Mouse (Mus musculus): Measurements from ENCODE around the gene Tcf7l2. TPM values are rescaled to one million over a fixed set of nuclear protein-coding genes. Genes with fewer than 3 reads are reported as not detected.

The Tcf7l2 gene
- polyA plus RNA-seq, 1 experiment from 2014 or later, result 196 TPM

DNA sequence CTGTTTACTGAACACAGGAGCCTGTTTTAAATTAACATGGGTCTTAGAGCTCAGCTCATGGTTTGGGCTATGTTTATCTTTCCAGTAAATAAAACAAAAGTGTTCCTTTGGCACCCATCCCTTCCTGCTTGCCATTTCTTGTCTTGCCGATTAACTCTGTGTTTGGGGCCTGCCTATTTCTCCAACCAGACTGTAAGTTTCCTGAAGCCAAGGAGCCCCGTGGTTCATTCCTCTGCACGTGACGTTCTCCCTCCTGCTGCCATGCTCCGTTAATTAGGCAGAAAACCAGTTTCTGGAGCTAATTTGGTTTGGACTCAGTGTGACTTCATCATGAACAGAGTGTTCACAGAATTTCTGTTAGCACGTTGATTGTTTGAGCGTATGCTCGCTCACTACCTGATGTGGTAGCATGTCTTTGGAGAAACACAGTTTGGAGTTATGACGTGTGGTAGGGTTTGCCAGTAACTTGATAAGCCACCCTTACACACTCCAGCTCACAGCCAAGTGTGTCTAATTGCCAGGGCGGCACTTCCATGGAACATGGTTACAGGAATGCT lies 84.4 kb downstream of the Tcf7l2 start:
- Histone ChIP-seq H3K9me3 (replicated peaks; ENCODE audit: control insufficient read depth, low read length) (no peaks in the 10 kb centered on the region), H3K4me3 (ENCODE audit: low read depth, low read length) (no peak overlapping the region), H3K36me3 (ENCODE audit: control insufficient read depth, insufficient read depth, low read length) (no peaks in the 10 kb centered on the region), H3K9ac (ENCODE audit: low read length) (no peak overlapping the region), H3K4me1 (ENCODE audit: control insufficient read depth, insufficient read depth, low read length) (peaks cover 10% of the 10 kb centered on the region), H3K27ac (ENCODE audit: low read depth, low read length) (no peak overlapping the region), H3K4me2 (ENCODE audit: low read length) (no peak overlapping the region), H3K27me3 (replicated peaks; ENCODE audit: control insufficient read depth, insufficient read depth, low read length) (no peaks in the 10 kb centered on the region)
- peak; percentile 72 for DNase-seq (ENCODE audit: low spot score)
- WGBS, result 40% methylated on average over 10 of the region's 10 CpGs
- ATAC-seq, result peak; percentile 54

DNA sequence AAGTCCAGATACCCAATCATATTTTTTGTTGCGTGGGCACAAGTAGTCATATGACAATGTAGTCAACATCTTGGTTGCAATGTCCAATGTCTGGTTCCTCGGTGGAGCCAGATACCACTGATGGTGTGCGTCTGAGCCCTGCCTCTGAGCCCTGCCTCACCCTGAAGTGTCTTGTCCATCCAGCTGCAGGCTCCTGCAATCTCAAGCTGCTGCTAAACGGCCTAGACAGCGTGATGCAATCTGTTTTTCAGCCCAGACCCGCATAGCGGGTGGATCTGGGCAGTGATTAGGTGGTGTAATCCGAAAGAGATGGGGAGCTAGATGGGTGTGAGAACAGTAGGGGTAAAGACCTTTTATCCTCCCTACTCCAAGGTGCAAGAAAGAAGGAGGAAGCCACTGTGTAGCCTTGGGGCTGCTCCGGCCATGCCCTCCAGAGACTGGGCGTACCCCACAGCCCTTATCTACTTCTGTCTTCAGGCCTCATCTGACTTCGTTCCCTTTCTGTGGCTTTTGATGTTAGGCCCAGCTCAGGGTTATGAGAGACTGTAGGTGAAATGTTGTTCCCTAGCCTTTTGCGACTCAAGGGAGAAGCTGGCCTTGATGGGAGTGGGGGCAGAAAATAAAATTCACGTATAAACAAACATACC lies 86.1 kb downstream of the Tcf7l2 start:
- Histone ChIP-seq H3K4me2 (ENCODE audit: low read length) (no peak overlapping the region), H3K4me1 (ENCODE audit: control insufficient read depth, insufficient read depth, low read length) (peaks cover 10% of the 10 kb centered on the region), H3K9me3 (replicated peaks; ENCODE audit: control insufficient read depth, low read length) (no peaks in the 10 kb centered on the region), H3K9ac (ENCODE audit: low read length) (0 out of 2 replicates have a peak overlapping the region, but pooled peaks have one; percentile 22), H3K27ac (ENCODE audit: low read depth, low read length) (no peak overlapping the region), H3K36me3 (ENCODE audit: control insufficient read depth, insufficient read depth, low read length) (no peaks in the 10 kb centered on the region), H3K4me3 (ENCODE audit: low read depth, low read length) (no peak overlapping the region), H3K27me3 (replicated peaks; ENCODE audit: control insufficient read depth, insufficient read depth, low read length) (no peaks in the 10 kb centered on the region)
- 83% methylated on average over 13 of the region's 13 CpGs for WGBS
- ATAC-seq (no peak), DNase-seq (ENCODE audit: low spot score) (no peak)

DNA sequence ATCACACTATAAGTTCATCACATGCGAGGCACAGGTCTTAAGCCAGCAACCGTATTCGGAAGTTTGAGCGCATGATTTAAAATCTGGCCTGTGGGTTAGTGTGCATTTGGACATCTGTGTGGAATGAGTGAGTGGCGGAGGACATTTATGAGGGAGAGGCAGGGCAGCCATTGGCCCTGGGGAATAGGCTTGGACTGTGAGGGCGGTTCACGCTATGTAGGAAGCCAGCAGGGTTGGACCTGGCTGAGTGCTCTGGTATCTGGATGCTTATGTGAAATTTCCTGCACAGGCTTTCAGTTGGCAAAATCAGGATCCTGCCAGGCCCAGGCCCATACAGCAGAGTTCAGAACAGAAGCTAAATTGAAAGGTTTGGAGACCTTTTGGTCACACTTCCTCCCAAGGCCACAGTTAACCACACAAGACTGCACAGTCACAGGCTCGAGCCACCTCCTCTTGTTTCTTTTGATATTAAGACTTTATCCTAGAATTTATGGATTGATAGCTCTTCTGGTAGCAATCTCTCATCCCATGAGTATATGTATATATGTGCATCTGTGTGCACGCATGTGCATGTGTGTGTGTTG lies 89.4 kb downstream of the Tcf7l2 start:
- H3K27me3 ChIP-seq (replicated peaks; ENCODE audit: control insufficient read depth, insufficient read depth, low read length), result no peaks in the 10 kb centered on the region
- peaks cover 4% of the 10 kb centered on the region; the same call in 1 of the 2 replicates for H3K4me1 ChIP-seq (ENCODE audit: control insufficient read depth, insufficient read depth, low read length)
- no peak overlapping the region for H3K27ac ChIP-seq (ENCODE audit: low read depth, low read length)
- ATAC-seq (no peak), DNase-seq (ENCODE audit: low spot score) (no peak)
- no peak overlapping the region for H3K4me3 ChIP-seq (ENCODE audit: low read depth, low read length)
- no peaks in the 10 kb centered on the region for H3K36me3 ChIP-seq (ENCODE audit: control insufficient read depth, insufficient read depth, low read length)
- H3K4me2 ChIP-seq (ENCODE audit: low read length), result no peak overlapping the region
- H3K9me3 ChIP-seq (replicated peaks; ENCODE audit: control insufficient read depth, low read length), result no peaks in the 10 kb centered on the region
- WGBS, result 92% methylated on average over 9 of the region's 9 CpGs
- no peak overlapping the region for H3K9ac ChIP-seq (ENCODE audit: low read length)

DNA sequence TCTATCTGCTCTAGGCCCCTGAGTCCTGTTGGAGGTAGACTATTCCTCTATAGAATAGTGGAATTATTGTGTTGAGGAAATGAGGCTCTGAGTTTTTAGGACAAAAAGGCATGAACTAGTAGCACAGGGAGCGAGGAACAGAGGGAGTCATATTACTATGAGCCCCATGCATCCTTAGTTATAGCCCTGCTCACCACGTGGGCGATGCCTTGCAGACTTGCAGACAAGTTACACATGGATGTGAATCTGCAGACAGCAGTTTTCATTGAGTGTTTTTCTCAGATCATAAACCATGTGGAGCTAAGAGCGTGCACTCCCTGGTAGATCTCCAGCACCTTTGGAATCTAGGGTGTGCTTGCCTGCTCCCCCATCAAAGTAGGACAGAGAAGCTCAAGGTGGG lies 90.5 kb downstream of the Tcf7l2 start:
- no peak for ATAC-seq
- 92% methylated on average over 4 of the region's 4 CpGs for WGBS
- Histone ChIP-seq H3K36me3 (ENCODE audit: control insufficient read depth, insufficient read depth, low read length) (no peaks in the 10 kb centered on the region), H3K4me2 (ENCODE audit: low read length) (no peak overlapping the region), H3K27me3 (replicated peaks; ENCODE audit: control insufficient read depth, insufficient read depth, low read length) (no peaks in the 10 kb centered on the region), H3K9ac (ENCODE audit: low read length) (no peak overlapping the region), H3K4me1 (ENCODE audit: control insufficient read depth, insufficient read depth, low read length) (peaks cover 6% of the 10 kb centered on the region), H3K4me3 (ENCODE audit: low read depth, low read length) (no peak overlapping the region), H3K27ac (ENCODE audit: low read depth, low read length) (no peak overlapping the region), H3K9me3 (replicated peaks; ENCODE audit: control insufficient read depth, low read length) (no peaks in the 10 kb centered on the region)
- DNase-seq (ENCODE audit: low spot score), result no peak

DNA sequence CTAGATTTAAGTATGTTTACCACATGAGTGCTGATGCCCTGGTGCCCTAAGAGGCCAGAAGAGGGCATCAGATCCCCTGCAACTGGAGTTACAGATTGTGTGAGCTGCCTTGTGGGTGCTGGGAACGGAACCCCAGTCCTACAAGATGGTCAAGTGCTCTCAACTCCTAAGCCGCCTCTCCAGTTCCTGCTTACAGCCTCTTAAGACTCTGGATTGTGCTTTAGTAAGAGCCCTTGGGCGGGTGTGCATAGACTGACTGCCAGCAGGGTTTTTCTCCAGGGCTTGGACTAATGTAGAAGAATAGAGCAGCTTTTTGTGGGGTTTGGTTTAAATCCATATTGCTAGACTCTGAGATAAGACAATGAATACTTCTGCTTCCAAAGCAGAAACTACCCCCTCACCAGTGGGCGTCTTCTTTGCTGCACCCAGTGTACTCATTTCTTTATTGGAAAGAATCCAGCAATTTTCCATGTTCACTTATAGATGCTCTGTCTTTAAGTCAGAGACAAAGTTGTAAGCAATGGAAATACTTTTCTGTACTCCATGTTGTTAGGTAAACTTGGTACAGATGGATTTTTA lies 92.3 kb downstream of the Tcf7l2 start:
- peaks cover 16% of the 10 kb centered on the region for H3K4me1 ChIP-seq (ENCODE audit: control insufficient read depth, insufficient read depth, low read length)
- ATAC-seq, result no peak
- no peaks in the 10 kb centered on the region for H3K9me3 ChIP-seq (replicated peaks; ENCODE audit: control insufficient read depth, low read length)
- 91% methylated on average over 4 of the region's 4 CpGs for WGBS
- H3K27me3 ChIP-seq (replicated peaks; ENCODE audit: control insufficient read depth, insufficient read depth, low read length), result no peaks in the 10 kb centered on the region
- no peak overlapping the region for H3K27ac ChIP-seq (ENCODE audit: low read depth, low read length)
- no peak overlapping the region for H3K4me2 ChIP-seq (ENCODE audit: low read length)
- no peak overlapping the region for H3K4me3 ChIP-seq (ENCODE audit: low read depth, low read length)
- no peak overlapping the region for H3K9ac ChIP-seq (ENCODE audit: low read length)
- no peak for DNase-seq (ENCODE audit: low spot score)
- no peaks in the 10 kb centered on the region for H3K36me3 ChIP-seq (ENCODE audit: control insufficient read depth, insufficient read depth, low read length)

DNA sequence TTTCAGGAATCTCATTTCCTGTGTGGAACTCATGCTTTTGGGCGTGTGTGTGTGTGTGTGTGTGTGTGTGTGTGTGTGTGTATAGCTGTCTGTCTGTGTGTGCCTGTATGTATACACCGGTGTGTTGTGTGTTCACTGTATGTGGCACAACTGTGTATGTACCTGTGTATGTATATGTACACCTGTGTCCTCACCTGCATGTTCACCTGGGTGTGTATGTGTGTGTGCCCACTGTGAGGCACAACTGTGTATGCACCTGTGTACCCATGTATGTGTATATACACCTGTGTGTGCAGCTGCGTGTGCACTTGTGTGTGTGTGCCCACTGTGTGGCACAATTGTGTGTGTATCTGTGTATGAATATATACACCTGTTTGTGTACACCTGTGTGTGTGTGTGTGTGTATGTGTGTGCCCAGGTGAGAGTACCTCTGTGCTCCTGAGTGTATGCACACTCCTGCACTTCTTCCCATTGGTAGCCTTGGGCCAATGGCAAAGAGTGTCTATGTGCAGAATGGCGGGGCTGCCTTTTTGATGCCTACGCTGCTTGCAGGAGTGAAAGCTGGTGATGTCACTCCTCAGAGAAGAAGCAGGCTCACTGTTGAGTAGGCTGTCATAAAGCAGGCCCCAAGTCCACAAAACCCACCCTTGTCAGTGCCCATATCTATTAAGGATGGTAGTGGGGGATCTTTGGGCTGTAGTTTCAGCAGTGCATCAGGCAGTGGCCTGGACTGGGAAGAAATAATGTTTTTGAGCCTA lies 95.5 kb downstream of the Tcf7l2 start:
- WGBS, result 57% methylated on average over 5 of the region's 5 CpGs

DNA sequence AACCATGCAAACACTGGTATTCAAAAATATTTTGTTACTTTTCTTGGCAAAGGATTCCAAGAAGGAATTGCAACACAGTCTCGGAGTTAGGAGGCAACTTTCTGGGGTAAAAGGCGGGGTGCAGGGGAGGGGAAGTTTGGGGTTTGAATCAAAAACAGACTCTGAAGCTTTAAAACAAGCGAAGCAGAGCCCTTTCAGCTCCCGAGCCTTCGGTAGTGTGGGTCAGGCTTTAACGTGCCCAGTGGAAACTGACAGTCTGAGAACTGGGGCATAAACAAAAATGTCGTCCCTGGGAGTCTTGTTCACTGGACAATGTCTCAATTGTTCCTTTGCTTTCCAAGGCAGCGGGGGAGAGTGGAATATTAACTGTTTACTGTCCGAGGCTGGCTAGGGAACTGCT lies 96.3 kb downstream of the Tcf7l2 start:
- Histone ChIP-seq H3K4me3 (ENCODE audit: low read depth, low read length) (no peak overlapping the region), H3K9ac (ENCODE audit: low read length) (no peak overlapping the region), H3K4me1 (ENCODE audit: control insufficient read depth, insufficient read depth, low read length) (peaks cover 28% of the 10 kb centered on the region), H3K36me3 (ENCODE audit: control insufficient read depth, insufficient read depth, low read length) (no peaks in the 10 kb centered on the region), H3K4me2 (ENCODE audit: low read length) (peak overlapping the region; percentile 37), H3K9me3 (replicated peaks; ENCODE audit: control insufficient read depth, low read length) (no peaks in the 10 kb centered on the region), H3K27me3 (replicated peaks; ENCODE audit: control insufficient read depth, insufficient read depth, low read length) (no peaks in the 10 kb centered on the region), H3K27ac (ENCODE audit: low read depth, low read length) (peak overlapping the region; percentile 55; the same call in 1 of the 2 replicates)
- ATAC-seq (peak; percentile 49), DNase-seq (ENCODE audit: low spot score) (peak; percentile 81)
- WGBS, result 2% methylated on average over 9 of the region's 9 CpGs

More for the DNA sequence above, 95.5 kb downstream of the Tcf7l2 start:
- H3K4me2 ChIP-seq (ENCODE audit: low read length), result no peak overlapping the region
- no peaks in the 10 kb centered on the region for H3K9me3 ChIP-seq (replicated peaks; ENCODE audit: control insufficient read depth, low read length)
- H3K9ac ChIP-seq (ENCODE audit: low read length), result no peak overlapping the region
- 0 out of 2 replicates have a peak, but pooled peaks have one; percentile 30 for ATAC-seq
- H3K4me1 ChIP-seq (ENCODE audit: control insufficient read depth, insufficient read depth, low read length), result peaks cover 28% of the 10 kb centered on the region
- peak; percentile 3 for DNase-seq (ENCODE audit: low spot score)
- H3K27ac ChIP-seq (ENCODE audit: low read depth, low read length), result peak overlapping the region; percentile 48; the same call in 1 of the 2 replicates
- no peak overlapping the region for H3K4me3 ChIP-seq (ENCODE audit: low read depth, low read length)
- H3K27me3 ChIP-seq (replicated peaks; ENCODE audit: control insufficient read depth, insufficient read depth, low read length), result no peaks in the 10 kb centered on the region
- H3K36me3 ChIP-seq (ENCODE audit: control insufficient read depth, insufficient read depth, low read length), result no peaks in the 10 kb centered on the region

DNA sequence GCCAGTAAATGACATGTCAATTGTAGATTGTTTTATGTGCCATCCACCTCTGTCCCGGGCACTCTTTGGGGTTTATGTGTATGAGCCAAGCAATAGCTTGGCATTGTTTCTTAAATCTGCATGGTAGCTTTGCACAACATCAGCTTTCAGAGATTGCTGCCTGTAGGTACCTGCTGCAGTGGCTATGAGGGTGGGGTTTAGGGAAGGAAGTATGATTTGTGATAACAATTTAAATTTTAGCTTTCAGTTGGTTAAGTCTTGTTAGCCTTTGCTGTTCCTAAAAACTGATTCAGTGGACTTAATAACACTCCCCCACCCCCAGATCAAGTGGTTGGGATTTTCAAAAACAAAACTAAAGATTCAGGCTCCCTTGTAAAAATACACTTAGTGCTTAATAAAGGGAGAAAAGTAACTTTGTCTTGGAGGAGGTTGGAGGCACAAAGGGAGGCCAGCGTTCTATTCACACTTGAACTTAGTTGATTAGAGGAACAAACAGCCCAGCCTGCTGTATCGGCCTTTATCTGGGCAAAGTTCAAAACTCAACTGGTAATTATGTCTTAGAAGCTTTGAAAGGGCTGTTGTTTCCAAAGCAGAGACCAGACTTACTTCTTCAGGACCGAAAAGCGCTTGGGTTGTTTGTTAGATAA lies 96.9 kb downstream of the Tcf7l2 start:
- H3K4me3 ChIP-seq (ENCODE audit: low read depth, low read length), result no peak overlapping the region
- ATAC-seq (no peak; the same call in 1 of the 2 replicates), DNase-seq (ENCODE audit: low spot score) (no peak)
- H3K4me1 ChIP-seq (ENCODE audit: control insufficient read depth, insufficient read depth, low read length), result peaks cover 28% of the 10 kb centered on the region
- peak overlapping the region; percentile 37 for H3K4me2 ChIP-seq (ENCODE audit: low read length)
- H3K27ac ChIP-seq (ENCODE audit: low read depth, low read length), result peak overlapping the region; percentile 55; the same call in 1 of the 2 replicates
- H3K9me3 ChIP-seq (replicated peaks; ENCODE audit: control insufficient read depth, low read length), result no peaks in the 10 kb centered on the region
- H3K27me3 ChIP-seq (replicated peaks; ENCODE audit: control insufficient read depth, insufficient read depth, low read length), result no peaks in the 10 kb centered on the region
- no peak overlapping the region for H3K9ac ChIP-seq (ENCODE audit: low read length)
- 7% methylated on average over 5 of the region's 5 CpGs for WGBS
- no peaks in the 10 kb centered on the region for H3K36me3 ChIP-seq (ENCODE audit: control insufficient read depth, insufficient read depth, low read length)
